Mouse (Mus musculus): Measurements from ENCODE around the gene 1700001C19Rik. TPM values are rescaled to one million over a fixed set of nuclear protein-coding genes. Genes with fewer than 3 reads are reported as not detected.
"Not testable (repeated sequence)": the region's sequence is repeated elsewhere in the genome, so short reads cannot be mapped to it uniquely, and the experiment has no call there.

The 1700001C19Rik gene
- total RNA-seq, 2 experiments from 2014 or later, result not detected

DNA sequence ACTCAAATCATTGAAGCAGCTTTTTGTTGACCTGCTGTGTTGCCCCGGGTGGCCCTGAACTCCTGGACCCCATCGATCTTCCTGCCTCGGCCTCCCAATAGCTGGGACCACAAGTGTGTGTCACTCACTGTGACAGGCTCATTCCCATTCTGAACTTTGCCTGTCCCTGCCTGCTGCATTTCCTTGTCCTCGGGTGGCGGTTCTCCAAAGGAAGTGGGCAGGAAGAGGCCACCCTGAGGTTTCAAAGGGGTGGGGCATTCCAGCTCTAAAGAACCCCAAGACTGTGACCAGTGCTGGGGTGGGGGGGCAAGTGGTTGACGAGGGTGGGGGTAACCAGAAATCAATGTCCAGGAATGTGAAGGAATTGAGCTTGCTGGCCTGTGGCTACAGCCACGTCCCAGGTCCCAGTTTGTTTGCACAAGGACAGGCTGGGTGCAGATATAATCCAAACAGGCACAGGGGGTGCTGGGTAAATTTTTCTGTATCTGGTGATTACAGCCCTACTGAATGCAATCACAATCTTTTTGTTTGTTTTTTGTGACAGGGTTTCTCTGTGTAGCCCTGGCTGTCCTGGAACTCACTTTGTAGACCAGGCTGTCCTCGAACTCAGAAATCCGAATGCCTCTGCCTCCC, 2.3 kb upstream of the 1700001C19Rik start:
- peak; percentile 54 for ATAC-seq (replicated peaks; ENCODE audit: poor library complexity, severe bottlenecking)

DNA sequence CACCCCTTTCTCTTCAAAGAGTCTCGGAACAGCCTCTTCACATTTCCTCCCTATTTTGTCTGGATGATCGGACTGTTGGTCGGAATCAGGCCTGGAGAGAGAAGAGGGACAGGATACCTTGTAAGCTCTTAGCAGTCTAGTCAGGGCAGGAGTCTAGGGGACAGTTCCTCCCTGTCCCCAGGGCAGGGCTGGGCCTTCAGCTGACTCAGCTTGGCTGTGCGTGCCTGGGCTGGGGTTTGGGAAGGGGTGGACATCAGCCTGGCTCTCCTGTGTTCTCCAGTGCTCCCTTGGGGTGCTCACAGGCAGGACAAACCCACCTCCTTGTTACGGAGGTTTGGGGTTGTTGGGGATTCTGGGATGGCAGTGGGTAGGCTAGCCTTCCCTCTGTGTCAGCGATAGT, 1.4 kb upstream of the 1700001C19Rik start:
- ATAC-seq (replicated peaks; ENCODE audit: poor library complexity, severe bottlenecking), result no peak

- no peak for ATAC-seq (replicated peaks; ENCODE audit: poor library complexity, severe bottlenecking)
Measured at GRCm38 (mm10) chr17:47436156-47436906, 845 bp downstream of the 1700001C19Rik start, which contains the start of gene AI661453. TSS of gene AI661453 (plus strand) at chr17:47436615.

DNA sequence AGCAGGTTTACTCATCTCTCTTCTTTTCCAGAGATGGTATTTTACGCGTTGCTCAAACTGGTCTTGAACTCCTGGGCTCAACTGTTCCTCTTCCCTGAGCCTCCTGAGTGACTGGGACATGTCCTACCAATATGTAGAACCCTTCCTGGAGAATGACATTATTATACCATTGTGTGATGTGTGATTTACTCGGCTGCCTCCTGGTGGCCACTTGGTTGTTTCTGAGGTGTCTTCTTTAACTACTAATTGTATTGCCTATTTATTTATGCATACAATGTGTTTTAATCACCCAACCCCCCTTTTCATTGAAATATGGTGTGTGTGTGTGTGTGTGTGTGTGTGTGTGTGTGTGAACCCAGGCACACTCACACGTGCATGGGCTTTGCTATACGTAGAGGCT, 6.4 kb downstream of the 1700001C19Rik start:
- ATAC-seq (replicated peaks; ENCODE audit: poor library complexity, severe bottlenecking), result no peak

DNA sequence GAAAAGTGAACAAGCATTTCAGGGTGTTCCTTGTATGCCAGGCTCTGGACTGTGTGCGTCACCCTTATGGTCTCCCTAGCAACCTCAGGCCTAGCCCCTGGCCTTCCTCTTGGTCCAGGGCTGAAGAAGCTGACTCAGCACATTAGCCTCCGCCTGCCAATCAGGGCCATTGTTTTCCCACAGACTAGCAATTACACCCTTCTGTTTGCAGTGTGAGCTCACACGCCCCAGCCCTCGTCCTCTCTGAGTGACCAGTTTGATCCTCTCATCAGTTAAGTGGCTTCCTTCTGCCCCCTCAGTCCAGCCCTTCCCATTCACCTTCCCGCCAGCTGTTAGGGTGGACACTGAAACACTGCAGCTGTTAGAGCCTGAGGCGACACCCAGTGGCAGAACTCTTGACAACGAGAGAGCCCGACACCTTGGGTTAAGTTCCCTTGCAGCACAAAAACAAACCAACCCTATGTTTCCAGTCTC, 8.3 kb downstream of the 1700001C19Rik start:
- ATAC-seq (replicated peaks; ENCODE audit: poor library complexity, severe bottlenecking), result peak; percentile 46

DNA sequence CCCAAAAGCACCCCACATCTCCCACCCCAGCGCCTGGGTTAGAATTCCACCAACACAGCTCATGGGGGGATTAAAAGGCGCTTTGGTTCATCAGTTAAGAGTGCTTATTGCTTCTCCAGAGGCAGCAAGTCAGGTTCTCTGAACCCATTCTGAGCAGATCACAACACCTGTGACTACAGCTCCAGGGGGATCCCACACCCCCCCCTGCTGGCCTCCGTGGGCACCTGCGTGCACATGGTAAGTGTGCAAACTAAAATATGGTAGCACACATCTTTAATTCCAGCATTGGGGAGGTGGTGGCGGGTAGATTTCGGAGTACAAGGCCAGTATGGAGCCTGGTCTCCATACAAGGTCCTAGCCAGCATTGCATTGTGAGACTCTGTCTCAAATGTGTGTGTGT, 9.9 kb downstream of the 1700001C19Rik start:
- ATAC-seq (replicated peaks; ENCODE audit: poor library complexity, severe bottlenecking), result 0 out of 2 replicates have a peak, but pooled peaks have one; percentile 38

GRCm38 (mm10) chr17:47424186-47424585, 13.0 kb downstream of the 1700001C19Rik start:
- ATAC-seq (replicated peaks; ENCODE audit: poor library complexity, severe bottlenecking), result no peak

DNA sequence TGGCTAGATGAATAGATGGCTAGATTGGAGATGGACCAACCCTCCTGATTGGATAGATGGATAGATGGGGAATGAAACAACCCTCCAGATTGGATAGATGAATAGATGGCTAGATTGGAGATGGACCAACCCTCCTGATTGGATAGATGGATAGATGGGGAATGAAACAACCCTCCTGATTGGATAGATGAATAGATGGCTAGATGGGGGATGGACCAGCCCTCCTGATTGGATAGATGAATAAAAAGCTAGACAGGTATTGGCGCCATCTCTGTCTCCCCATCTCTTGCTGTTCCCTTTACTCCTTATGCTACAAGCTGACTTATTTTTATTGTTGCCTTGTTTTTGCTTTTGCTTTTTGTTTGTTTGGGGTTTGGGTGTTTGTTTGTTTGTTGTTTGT, 14.6 kb downstream of the 1700001C19Rik start:
- ATAC-seq (replicated peaks; ENCODE audit: poor library complexity, severe bottlenecking), result not testable (repeated sequence)

GRCm38 (mm10) chr17:47421566-47421965, 15.6 kb downstream of the 1700001C19Rik start:
- ATAC-seq (replicated peaks; ENCODE audit: poor library complexity, severe bottlenecking), result no peak

- ATAC-seq (replicated peaks; ENCODE audit: poor library complexity, severe bottlenecking), result no peak
Measured at GRCm38 (mm10) chr17:47420195-47420594, 17.0 kb downstream of the 1700001C19Rik start.

DNA sequence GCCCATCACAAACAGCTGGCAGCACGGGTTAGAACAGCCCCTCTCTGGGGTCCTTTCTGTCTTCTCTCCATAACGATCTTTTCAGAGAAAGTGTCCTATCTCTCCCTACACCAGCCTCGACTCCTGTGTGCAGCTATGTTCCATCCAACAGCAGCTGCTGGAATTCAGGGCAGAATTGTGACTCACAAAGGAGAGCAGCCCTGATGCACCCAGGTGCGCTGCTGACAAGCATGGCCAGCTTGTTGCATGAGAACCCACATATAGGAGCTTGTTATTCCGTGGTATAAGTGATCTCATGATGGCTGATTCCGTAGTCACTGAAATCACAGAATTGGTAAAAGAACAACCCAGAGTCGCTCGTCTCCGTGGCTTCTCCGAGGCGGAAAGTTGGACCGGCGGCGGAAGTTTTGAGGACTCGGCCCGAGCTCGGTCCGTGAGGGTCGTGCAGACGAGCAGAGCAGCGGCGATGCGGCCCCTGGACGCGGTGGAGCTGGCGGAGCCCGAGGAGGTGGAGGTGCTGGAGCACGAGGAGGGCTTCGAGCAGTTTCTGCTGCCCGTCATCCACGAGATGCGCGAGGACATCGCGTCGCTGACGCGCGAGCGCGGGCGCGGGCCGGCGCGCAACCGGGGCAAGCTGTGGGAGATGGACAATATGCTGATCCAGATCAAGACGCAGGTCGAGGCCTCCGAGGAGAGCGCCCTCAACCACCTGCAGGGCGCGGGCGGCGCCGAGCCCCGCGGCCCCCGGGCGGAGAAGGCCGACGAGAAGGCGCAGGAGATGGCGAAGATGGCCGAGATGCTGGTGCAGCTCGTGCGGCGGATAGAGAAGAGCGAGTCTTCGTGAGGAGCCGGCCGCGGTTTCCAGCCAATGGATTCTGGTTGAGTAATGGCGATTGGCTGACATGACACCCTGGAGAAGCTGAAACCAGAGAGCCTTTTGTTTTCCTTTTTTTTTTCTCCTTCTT, 27.0 kb downstream of the 1700001C19Rik start:
- ATAC-seq (replicated peaks; ENCODE audit: poor library complexity, severe bottlenecking), result peak; percentile 39

- ATAC-seq (replicated peaks; ENCODE audit: poor library complexity, severe bottlenecking), result peak; percentile 74
Measured at GRCm38 (mm10) chr17:47408558-47408898, 28.6 kb downstream of the 1700001C19Rik start.

GRCm38 (mm10) chr17:47407717-47408557, 29.2 kb downstream of the 1700001C19Rik start:
- peak; percentile 70 for ATAC-seq (replicated peaks; ENCODE audit: poor library complexity, severe bottlenecking)

DNA sequence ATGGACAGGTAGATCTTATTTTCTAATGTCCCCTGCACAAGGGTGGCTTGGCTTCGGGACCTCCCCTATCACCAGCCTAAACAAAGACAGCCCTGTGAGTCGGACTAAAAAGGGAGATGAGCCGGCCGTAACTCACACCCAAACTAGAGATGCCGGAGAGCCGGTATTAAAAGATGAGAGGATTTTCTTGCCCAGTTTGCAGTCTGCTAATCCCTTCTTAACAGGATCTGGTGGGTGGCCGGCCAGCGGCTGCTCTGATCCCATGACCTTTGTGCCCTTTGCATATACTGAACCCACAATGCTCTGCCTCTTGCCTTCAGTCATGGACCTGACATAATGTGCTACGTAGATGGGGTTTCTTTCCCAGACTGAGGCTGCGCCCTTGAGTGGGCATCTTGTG, 36.7 kb downstream of the 1700001C19Rik start, which contains the start of gene Guca1a:
Gene Guca1a (minus strand): TSS at position 134 of the 400 bp plus-strand sequence.
- ATAC-seq (replicated peaks; ENCODE audit: poor library complexity, severe bottlenecking), result no peak

DNA sequence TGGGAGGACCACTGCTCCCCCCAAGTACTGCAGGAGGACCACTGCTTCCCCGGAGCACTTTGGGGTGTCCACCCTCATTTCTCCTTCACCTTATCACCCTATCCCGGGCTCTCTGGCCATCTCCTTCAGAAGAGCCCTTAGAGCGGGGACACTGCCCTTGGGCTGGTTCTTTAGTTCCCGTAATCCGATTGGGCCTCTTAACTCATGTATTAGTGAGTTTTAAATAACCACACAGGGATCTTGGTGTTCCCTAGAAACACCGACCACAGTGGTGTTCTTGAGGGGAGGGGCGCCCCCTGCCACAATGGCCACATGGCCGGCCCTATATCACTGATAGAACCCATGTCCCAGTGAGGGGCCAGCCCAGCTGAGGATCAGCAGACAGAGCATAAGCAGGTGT, 38.1 kb downstream of the 1700001C19Rik start:
- no peak for ATAC-seq (replicated peaks; ENCODE audit: poor library complexity, severe bottlenecking)

GRCm38 (mm10) chr17:47395376-47395913, 41.7 kb downstream of the 1700001C19Rik start:
- ATAC-seq (replicated peaks; ENCODE audit: poor library complexity, severe bottlenecking), result peak; percentile 91

DNA sequence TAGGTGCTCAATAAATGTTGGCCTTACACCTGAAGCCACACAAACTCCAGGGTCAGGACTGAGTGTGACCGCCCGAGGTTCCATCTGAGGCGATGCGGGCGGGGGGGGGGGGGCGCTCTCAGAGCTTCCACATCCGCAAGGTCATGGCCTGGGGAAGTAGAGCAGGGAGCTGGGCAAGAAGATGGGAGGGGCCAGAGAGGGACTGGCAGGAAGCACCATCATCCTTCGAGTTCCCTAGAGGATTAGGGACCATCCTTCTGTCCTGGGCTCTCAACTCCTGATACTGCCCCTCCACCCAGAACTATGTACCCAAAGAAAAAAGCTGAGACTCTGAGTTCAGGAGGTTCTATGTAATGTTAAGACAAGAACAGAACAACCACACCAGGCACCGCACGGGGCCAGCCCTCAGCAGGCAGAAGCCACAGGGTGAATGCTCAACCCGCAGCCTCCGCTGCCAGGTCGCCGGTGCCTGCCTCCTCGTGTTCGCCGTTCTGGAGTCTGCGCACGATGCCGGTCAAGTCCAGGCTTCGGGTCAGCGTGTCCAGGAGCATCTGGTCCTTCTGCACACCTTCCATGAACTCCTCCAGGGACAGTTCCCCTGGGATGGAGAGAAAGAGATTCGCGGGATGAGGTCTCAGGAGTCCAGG, 42.8 kb downstream of the 1700001C19Rik start:
- peak; percentile 65 for ATAC-seq (replicated peaks; ENCODE audit: poor library complexity, severe bottlenecking)

- ATAC-seq (replicated peaks; ENCODE audit: poor library complexity, severe bottlenecking), result peak; percentile 60
Measured at GRCm38 (mm10) chr17:47386649-47387048, 50.5 kb downstream of the 1700001C19Rik start.

DNA sequence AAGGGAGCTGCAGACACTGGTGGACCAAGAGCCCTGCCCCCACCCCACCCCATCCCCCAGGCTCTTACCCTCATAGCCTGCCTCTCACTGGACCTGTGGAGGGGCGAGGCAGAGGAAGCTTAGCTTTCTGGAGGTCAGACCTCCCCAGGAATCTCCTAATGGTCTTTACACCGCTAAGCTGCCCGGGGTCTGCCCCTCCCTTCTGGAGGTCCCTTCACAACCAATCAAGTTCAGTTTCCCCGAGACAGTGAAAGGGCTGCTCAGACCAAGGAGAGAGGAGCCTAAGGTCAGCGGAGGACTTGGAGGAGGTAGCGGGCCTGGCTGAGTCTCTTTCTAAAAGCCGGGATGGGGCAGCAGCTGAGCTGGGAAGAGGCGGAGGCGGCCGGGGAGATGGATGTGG, 52.0 kb downstream of the 1700001C19Rik start, which contains the start of gene Guca1b:
Gene Guca1b (plus strand): TSS at position 249 of the 400 bp plus-strand sequence.
- no peak for ATAC-seq (replicated peaks; ENCODE audit: poor library complexity, severe bottlenecking)
